Mouse (Mus musculus) C2C12 (cell line): ENCODE measurements around the gene Nf2.

Experiments used
- CTCF ChIP-seq: IDR thresholded peaks from one replicate; pipeline ENCODE4 v1.5.1; 2011; ENCODE audit not compliant: control insufficient read depth, insufficient read depth, insufficient read length
- MYOD1 ChIP-seq: IDR thresholded peaks from one replicate; pipeline ENCODE4 v1.6.1; 2011; ENCODE audit warnings: low read depth; ENCODE audit not compliant: control insufficient read depth, insufficient read length
- USF1 ChIP-seq: IDR thresholded peaks from one replicate; pipeline ENCODE4 v1.6.1; 2011; ENCODE audit warnings: low read depth, mild to moderate bottlenecking, control low read depth, moderate library complexity

DNA sequence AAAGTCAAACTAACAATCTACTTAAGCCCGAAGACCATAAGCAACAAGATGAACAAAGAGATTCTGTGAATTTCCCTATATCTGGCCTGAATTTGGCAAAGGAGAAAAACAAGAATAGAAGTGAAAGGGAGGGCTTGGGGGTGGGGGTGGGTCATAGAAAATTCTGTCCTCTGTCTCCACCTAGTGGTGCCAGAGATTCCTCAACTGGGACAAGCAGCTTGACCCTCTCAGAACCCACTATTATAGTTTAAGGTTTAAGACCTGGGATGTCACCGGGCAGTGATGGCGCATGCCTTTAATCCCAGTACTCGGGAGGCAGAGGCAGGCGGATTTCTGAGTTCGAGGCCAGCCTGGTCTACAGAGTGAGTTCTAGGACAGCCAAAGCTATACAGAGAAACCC is 12.6 kb downstream of the Nf2 start:
- TF ChIP-seq CTCF: peak; percentile 19
- no peak for TF ChIP-seq MYOD1
- TF ChIP-seq USF1: no peak
